Mouse (Mus musculus) Muller cell, postnatal 12 days (primary cell): ENCODE measurements around the gene Pik3c2a.
"Not testable (repeated sequence)": the region's sequence is repeated elsewhere in the genome, so short reads cannot be mapped to it uniquely, and the experiment has no call there.

Source experiments
- DNase-seq: peaks from one replicate; pipeline ENCODE4 v3.0.0-alpha.2; 2015; ENCODE audit errors: inconsistent ontology term

Gene Pik3c2a

DNA sequence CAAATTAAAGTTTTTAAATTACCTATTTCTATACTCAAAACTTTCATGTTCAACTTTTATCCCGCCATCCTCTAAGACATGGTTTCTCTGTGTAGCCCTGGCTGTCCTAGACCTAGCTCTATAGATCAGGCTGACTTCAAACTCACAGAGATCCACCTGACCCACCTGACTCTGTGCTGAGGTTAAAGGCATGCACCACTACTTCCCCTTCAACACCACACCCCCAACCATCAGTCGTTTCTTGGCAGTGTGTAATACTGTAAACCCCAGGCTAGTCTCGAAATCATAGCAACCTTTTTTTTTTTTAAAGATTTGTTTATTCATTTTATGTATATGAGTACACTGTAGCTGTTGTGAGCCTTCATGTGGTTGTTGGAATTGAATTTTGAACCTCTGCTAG lies 50.9 kb downstream of the Pik3c2a start:
- no peak for DNase-seq

DNA sequence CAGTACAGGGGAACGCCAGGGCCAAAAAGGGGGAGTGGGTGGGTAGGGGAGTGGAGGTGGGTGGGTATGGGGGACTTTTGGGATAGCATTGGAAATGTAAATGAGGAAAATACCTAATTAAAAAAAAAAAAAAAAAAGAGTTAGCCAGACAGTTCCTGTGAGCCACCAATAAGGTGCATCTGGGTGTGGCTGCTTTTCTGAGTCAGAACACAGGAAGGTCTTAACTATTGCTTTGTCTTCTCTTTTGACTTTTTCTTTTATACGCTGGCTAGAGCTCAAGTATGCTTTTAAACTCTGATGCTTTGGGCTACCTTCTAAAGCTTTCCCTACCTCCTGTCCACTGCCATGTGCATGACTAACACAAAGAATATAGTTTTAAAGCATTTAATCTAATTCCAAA lies 55.9 kb downstream of the Pik3c2a start:
- DNase-seq, result not testable (repeated sequence)

DNA sequence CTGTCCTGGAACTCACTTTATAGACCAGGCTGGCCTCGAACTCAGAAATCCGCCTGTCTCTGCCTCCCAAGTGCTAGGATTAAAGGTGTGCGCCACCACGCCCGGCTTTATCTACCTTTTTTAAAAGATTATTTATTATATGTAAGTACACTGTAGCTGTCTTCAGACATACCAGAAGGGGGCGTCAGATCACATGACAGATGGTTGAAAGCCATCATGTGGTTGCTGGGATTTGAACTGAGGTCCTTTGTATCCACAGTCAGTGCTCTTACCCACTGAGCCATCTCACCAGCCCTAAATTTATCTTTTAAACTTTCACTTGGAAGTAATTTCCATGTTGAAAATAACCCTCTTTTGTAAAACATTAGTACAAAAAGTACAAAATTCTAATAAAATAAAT lies 64.1 kb downstream of the Pik3c2a start:
- not testable (repeated sequence) for DNase-seq

DNA sequence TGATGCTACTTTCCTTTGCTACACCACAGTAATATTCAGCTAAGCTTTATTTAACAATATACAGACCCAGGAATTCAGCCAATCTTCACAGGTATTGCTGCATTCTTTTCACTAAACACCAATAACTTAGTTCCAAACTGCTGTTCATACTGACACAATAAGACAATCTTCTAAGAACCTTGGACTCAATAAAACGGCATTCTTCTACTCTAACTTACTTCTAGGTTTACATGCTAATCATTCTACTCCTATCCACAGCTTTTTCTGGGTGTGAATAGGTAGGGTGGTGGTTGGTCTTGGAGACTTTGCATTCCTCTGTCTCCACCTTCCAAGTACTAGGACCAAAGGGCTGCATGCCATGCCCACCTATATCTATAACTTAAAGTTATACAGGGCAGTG lies 69.0 kb downstream of the Pik3c2a start:
- no peak for DNase-seq

DNA sequence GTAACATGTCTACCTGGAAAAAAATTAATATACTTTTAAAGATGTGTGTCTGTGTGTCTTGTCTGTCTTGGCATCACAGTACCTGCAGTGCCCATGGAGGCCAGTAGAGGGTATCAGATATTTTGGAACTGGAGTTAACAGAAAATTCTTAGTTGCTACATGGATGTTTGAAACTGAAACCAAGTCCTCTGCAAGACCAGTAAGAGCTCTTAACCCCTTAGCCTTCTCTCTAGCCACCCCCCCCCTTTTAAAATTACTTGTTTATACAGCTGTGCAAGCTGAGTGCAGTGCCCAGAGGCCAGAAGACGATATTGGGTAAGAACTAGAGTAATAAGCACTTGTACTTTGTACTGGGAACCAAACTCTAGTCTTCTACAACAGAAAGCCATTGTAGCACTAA lies 107.0 kb downstream of the Pik3c2a start:
- peak; percentile 24 for DNase-seq

DNA sequence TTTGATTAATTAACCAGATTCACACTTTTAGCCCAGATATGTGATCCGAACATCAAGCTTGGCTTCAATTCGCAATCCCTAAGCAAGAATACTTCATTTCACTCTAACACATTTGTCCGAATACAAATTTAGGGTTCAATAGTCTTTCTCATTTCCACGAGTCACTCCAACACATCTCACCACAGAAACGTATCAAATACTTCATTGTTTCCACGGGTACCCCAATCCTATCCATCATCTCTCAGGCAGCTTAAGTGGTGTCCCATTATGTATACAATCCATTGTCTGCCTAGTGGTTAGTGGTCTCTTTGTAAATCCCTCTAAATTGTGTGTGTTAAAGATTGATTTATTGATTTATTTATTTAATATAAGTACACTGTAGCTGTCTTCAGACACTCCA lies 108.1 kb downstream of the Pik3c2a start:
- DNase-seq, result no peak

DNA sequence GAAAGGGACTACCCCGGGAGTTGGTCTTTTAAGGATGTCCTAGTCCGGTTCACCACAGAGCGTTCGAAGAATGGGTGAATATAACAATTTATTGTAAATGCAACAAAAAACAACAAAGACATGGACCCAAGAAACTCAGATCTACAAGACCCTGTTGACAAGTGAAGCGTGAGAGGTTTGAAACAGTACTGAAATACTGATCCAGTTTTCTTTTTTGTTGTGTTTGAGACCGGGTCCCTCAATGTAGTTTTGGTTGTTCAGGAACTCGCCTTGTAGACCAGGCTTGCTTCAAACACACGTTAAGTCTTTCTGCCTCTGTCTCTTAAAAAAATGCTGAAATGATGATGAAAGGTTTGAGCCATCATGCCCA lies 108.6 kb downstream of the Pik3c2a start:
- no peak for DNase-seq

DNA sequence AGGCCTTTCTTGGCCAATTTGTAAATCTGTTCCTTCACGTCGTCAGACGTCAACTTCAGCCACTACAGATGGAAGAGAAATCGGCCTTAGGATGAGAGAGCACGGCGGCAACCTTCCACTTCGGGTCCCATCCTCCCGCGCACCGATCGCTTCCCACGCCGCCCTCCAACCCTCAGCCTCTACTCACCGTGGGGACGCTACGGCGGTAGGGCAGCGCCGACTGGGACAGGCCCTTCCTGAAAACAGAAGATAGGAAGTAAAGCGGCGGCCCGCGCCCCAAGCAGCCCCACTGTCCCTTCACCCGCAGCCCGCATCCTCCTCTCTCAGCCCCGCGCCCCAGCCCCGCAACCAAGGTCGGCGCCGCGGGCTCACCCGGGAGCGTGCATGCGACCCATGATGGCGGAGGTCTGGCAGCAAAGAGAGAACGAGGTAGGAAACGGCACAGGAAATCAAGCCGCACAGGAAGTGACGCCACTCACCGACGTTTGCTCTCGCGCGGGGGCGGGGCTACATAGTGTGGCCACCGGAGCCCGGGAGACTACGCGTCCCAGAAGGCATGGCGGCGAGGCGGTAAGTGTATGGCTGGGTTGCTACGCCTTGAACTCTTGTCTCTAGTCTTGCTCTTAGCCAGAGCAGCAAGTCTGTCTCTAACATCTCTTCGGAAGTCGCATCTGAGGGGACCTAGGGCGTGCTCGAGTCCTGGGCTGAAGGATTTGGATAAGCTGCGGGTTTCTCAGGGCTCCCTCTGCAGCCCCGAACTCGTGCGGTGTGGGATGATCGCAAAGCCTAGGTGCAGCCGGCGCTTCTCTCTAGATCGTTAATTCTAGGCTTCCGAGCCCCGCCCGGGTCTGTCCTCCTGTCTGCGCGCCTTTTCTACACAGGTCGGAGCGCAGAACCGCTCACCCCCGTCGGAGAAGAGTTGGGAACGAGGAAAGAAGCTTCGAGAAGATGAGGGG lies 109.3 kb downstream of the Pik3c2a start, which contains the start of gene Rps13:
Rps13 (minus strand) TSS at position 483 of the 956 bp plus-strand sequence.
- DNase-seq, result peak; percentile 98

DNA sequence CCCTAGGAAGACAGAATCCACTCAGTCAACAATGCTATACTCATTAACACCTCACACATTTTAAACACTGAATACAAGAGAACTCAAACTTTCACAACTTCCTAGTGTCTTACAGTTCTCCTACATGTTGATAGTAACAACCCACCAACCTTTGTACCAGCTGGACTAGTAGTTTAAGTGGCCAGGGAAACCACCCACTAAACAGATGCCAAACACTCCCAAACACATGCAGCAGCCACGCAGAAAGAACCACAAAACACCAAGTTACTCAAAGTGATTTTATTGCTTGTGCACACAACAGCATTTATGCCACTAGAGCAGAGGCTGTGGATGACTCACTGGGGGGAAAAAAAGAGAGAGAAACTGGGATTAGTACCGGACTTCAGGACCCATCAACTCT lies 112.0 kb downstream of the Pik3c2a start:
- DNase-seq, result no peak

DNA sequence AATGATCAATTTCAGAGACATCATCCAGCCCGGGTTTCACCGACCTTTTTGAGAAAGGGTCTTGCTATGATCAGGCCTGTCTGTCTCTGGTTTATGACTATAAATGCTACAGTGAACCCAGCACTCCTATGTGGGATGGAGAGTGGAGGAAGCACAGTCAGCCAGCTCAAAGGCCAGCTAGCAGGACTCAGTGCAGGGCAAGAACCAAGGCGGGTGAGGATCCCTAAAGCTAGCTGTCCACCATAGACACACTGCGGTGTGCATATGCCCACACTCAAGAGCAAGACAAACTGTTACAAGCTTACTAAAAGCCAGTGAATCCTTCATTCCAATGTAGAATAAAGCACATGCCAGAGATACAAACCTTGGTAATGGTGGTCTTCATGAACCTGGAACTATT lies 113.4 kb downstream of the Pik3c2a start:
- no peak for DNase-seq

DNA sequence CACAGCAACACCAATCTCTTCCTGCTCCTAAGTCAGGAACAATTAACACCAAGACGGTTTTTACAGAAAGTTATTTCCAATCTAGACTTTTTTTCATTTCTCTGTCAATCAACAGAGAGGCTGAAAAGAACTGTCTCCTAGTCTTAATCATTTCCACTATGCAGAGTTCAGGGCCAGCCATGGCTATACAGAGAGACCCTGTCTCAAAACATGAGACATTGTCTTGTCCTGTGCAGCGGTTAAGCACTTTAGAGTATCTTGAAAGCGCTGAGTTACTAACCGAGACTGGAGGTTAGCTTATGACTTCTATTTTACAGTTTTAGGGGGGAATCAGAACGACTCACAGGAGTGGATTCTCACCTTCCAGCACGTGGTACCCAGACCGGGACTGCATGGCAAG lies 114.5 kb downstream of the Pik3c2a start:
- no peak for DNase-seq

DNA sequence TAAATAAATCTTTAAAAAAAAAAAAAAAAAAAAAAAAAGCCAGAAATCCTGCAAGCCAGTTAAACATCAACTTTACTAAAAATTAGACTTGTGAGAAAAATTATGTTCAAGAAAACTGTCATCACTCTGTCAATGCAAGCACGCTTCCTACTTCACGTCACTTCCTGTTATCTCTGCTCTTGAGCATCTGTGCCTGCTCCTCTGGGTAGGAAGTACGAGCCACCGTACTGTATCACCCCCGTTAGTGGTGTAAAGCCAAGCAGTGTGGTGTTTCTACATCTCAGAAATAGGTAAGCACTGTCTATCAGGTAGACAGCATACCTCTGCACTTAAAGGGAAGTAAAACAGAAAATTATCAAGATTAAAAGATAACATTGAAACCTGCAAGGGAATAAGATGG lies 115.3 kb downstream of the Pik3c2a start:
- DNase-seq, result no peak

DNA sequence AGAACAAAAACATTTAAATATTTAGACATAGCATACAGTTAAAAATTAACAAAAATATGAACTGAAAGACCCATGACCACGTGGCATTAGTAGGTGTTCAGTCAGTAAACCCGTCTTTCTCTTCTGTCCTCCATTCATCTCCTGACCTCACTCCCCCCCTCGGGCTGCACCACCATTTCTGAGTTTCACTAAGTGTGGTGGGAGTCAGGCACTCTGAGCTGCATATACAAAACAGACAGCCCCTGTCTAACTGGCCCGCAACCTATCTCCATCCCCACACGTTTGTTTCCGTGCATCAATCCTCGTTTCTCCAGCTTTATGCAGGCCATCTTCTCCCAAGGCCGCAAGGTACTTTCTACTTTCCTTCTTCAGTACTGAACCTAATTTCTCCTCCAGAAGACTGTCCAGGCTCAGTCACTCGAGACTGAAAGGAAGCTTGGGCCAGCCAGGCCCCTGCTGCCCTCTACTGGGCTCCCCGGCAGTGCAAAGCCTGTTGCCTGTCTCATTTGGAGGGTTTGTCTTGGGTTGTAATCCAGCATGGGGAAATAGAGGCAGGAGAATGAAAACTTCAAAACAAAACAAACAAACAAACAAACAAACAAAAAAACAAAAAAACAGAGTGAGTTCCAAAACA lies 119.8 kb downstream of the Pik3c2a start:
- DNase-seq, result peak; percentile 78

DNA sequence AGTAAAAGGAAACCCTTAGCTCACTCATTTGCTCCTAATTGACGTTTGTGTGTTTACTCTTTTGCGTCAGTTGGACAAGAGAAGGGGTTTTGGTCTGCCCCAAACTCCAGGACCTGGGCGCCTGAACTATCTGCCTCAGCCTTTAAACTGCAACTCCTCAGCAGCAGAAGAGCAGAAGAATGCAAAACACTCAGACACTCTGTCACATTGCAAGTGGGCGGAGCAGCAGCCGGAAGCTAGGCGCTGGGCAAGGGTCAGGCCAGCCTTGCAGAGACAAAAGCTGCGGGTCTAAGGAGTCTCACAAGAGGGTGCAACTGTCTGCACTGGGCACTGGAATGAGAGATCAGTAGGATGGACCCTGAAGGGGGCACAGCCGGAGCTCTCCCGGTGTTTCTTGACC lies 133.8 kb downstream of the Pik3c2a start:
- DNase-seq, result peak; percentile 53

DNA sequence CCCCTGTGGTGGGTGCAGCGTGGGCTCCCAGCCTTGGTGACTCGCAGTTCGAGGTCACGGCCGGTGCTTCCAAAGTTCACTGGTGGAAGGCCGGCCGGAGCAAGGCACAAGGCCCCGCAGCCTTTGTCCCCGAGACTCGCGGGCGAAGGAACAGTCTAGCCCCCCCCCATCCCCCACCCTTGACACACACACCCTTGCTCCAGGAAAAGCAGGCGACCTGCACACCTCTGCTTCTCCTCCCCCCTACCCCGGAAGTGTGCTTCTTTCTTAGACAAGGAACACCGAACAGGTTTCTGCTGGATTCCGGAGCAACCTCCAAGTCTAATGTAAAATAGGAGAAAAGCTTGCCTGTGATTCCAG lies 134.6 kb downstream of the Pik3c2a start:
- DNase-seq, result no peak

DNA sequence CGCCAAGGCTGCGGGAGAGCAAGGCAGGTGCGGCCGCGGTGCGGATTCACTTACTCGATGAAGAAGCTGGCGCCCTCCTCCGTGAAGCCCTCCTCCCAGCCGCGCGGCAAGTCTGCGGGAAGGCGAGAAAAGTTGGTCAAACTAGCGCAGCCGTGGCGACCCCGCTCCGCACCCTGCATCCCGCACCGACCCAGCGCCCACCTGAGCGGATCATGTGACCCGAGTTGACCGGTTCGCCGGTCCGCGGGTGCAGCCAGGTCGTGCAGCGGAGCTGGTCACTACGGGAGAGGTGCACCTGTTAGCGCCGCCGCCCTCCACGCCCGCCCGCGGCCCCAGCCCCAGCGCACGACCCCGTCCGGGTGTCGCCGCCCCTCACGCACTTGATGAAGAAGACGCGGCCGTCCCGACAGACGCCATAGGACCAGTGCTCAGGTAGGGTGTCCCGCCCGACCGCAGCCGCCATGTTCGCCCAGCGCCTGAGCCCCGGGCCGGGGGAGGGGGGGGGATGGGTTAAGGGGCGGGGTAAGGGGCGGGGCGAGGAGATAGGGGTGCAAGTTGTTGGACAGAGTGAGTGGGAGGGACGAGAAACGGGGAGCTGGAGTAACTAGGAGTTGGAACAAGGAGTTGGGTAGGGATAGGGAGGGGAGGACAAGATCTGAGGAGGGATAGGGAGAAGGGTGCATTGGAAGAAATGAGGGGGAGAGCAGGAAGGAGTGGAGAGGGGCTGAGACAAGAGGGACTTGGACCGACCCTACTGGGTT lies 135.2 kb downstream of the Pik3c2a start, which contains the start of gene Plekha7:
Plekha7 (minus strand) TSS at position 506 of the 761 bp plus-strand sequence.
- DNase-seq, result peak; percentile 78

DNA sequence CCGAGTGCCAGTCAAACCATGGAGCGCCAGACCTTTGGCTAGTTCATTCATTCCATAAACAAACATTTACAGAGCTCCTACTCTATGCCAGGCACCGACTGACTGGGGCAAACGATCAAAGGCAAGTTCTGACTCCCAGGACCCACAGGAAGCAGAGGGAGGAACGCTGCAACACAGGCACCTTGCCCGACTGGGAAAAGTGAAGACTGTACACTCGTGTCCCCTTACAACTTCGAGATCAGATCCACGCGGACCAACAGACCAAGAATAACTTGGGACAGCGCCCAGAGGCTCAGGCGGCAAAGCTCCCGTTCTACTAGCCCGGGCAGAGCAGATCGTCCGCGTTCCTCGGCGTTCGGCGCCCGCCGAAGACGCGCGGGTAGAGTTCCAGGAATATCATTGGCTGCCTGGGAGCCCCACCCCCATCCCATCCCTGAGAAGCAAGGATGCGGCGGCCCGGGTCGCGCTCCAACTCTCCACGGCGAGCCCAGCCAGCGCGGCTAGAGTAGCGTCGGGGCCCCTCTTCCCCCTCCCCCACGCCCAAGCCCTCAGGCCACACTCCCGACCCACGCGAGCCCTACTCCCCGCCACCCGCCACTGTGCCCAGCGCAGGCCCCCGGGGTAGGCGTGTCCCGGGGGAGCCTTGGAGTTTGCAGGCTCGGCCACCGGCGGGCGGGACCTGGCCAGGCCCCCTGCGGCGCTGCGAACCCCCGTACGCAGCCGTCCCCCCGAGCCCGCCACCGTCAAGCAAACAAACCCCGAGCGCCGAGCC lies 136.0 kb downstream of the Pik3c2a start:
- peak; percentile 95 for DNase-seq

DNA sequence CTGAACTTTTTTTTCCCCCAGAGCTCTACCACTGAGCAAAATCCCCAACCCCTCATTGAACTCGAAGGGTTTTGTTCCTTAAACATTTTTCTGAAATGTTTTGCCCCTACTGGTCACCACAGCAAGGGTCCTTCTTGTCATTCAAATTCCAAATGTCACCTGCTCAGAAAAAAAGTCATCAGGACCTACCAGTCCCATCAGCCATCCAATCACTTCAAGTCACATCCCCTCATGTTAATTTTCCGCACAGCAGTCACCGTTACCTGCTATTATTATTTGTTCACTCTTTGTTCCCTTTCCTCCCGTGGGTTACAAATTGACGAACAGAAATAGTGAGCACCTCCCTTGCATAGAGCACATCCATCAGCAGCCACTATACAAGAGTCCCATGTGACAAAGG lies 136.6 kb downstream of the Pik3c2a start:
- DNase-seq, result no peak

DNA sequence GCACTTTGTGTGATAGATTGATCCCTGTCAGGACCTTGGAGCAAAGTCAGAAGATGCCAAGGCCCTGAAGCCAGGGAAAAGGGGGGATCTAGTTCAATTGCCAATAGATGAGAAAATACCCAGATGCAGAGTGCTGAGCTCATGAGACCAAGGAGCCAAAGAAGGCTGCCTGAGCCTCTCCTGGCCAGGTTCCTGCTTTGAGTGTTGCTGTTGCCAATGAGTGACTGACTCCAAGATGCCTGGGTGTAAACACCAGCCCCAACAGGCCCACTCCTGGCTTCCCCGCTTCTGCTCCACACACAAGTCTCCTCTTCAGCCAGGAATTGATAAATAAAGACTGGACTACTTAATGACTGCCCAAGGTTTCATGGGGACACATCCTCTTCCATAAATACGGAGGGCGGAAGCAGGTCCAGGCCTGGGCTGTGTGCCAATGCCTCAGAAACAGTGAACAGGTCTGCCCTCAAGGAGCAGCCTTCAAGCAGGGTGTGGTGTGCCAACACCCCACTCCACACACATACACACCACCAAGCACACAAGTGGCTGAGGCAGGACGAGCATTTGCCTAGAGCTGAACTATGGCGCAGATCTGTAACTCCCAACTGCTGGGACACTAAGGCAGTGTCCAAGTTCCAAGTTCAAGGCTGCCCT lies 141.5 kb downstream of the Pik3c2a start:
- no peak for DNase-seq

DNA sequence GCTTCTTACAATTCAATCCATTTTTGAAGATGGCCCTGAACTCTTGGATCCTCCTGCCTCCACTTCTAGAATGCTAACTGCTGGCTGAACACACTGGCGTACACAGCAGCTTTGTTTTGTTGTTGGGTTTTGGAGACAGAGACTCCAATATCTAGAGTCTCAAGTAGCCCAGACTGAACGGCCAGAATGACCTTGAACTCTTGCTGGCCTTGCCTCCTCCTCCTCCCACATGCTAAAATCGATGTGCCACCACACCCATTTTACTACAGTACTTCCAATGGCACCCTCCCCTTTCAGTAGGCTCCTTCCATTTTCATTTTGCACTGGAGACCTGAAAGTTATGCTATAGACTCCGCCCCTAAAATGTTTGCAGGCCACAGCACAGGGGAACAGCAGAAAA lies 142.1 kb downstream of the Pik3c2a start:
- no peak for DNase-seq

DNA sequence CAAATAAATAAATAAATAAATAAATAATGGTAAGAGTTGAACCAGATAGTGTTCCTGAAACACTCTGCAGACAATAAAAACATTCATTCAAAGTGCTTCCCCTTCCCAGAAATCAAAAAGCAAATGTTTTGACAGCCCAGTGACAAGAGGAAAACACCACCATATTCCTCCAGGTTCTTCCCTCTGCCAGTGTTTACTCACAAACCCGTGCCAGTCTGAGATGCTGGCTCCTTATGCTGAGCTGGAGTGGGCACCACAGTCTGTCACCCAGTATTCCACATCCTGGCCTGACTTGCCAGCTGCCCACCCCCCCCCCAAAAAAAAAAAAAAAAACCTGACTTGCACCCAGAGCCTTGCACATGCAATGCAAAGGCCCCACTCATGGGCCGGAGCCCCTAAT lies 144.4 kb downstream of the Pik3c2a start:
- no peak for DNase-seq
